ENCODE assay signal across 12 mouse cellular contexts in the genomic region with DNA sequence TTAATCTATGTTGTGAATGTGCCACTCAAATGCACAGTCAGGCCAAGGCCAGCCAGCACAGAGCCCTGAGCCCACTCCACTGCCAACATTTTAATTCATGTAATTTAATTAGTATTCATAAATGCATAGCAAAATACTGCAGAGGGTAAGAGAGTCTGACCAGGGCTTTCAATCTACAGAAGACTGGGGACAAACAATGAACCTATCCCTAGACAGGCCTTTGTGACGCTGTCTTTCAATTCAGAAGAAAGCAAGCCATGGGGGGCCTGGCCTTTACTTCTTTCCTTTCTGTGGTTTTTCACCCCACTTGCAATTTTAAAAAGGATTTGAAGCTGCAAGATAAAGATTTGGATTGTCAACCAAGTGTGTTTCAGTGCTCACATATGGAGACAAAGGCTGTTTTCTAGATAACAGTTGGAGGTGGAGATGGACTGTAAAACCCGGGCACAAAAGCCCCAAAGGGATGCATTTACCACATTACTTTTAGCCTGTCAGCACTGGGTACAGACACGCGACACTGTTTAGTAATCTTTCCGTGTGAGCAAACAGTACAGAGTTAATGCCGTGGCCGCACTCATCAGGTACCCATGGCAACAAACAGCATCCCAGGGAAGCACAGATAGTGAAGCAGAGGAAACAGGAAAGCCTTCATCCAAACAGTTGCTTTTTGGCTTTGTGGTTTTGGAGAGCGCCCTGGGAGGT. TPM values are rescaled to one million over a fixed set of nuclear protein-coding genes. Genes with fewer than 3 reads are reported as not detected.
DNase-seq lines count a peak whose midpoint lies in the region; ATAC-seq and TF ChIP-seq lines count a peak whose summit lies in the region.
"Had no signal": no experiment of that assay in that cellular context is flagged by ENCODE, and none has a peak within 500 bp of the region (broad histone marks: within the 10 kb centered on the region; RNA-seq: fewer than 3 reads in every experiment).

No protein-coding gene starts in this region.

- peak; percentile 12 to 16 for DNase-seq in layer of hippocampus, adult 2 months (ENCODE audit: low spot score in 2 of 2)
- no peak for DNase-seq in layer of hippocampus, adult 9-10 months (ENCODE audit: low spot score)
- peak; percentile 5 to 12 for DNase-seq in layer of hippocampus, postnatal 36 days
- no peak for DNase-seq in lung, postnatal 25 days (ENCODE audit: low spot score)
- no peak for DNase-seq in urinary bladder, adult 18-20 months (ENCODE audit: low spot score in 2 of 2)
- DNase-seq in thymus, postnatal 10 days (ENCODE audit: low spot score in 2 of 2), result no peak
- DNase-seq: B cell, adult 2 months; cerebellum, adult 11-12 months; gastrocnemius, postnatal 25 days had no signal

- H3K4me2 ChIP-seq in forebrain, embryonic 15.5 days (replicated peaks), result peak overlapping the region; percentile 5; the same call in 1 of the 2 replicates
- peak overlapping the region; percentile 21 for H3K4me2 ChIP-seq in neural tube, embryonic 15.5 days
- H3K4me2 ChIP-seq: lung, embryonic 15.5 days had no signal

- ATAC-seq in forebrain, embryonic 15.5 days (replicated peaks), result peak; percentile 92
- peak; percentile 91 for ATAC-seq in neural tube, embryonic 15.5 days (ENCODE audit: low FRiP score)

- H3K4me1 ChIP-seq in forebrain, embryonic 15.5 days, result peaks cover 16% of the 10 kb centered on the region
- H3K4me1 ChIP-seq in neural tube, embryonic 15.5 days, result peaks cover 13% of the 10 kb centered on the region
- H3K4me1 ChIP-seq: lung, embryonic 15.5 days had no signal

- H3K4me3 ChIP-seq in layer of hippocampus, adult 2 months, result no peak overlapping the region
- no peak overlapping the region for H3K4me3 ChIP-seq in forebrain, embryonic 15.5 days
- no peak overlapping the region for H3K4me3 ChIP-seq in neural tube, embryonic 15.5 days (replicated peaks)
- H3K4me3 ChIP-seq: lung, embryonic 15.5 days had no signal

- WGBS in forebrain, embryonic 15.5 days, result 9% methylated on average over 8 of the region's 8 CpGs
- 24% methylated on average over 8 of the region's 8 CpGs for WGBS in neural tube, embryonic 15.5 days

- no peak overlapping the region for H3K27ac ChIP-seq in layer of hippocampus, adult 2 months
- peak overlapping the region; percentile 69 for H3K27ac ChIP-seq in forebrain, embryonic 15.5 days (replicated peaks)
- H3K27ac ChIP-seq in neural tube, embryonic 15.5 days (replicated peaks), result peak overlapping the region; percentile 70
- H3K27ac ChIP-seq: lung, embryonic 15.5 days had no signal

- no peaks in the 10 kb centered on the region for H3K27me3 ChIP-seq in forebrain, embryonic 15.5 days
- H3K27me3 ChIP-seq in neural tube, embryonic 15.5 days (replicated peaks), result no peaks in the 10 kb centered on the region
- H3K27me3 ChIP-seq: lung, embryonic 15.5 days had no signal

- TF ChIP-seq CTCF in layer of hippocampus, adult 2 months (conservative IDR thresholded peaks at IDR 0.05), result no peak

- no peak overlapping the region for H3K9ac ChIP-seq in forebrain, embryonic 15.5 days (replicated peaks)
- no peak overlapping the region for H3K9ac ChIP-seq in neural tube, embryonic 15.5 days (replicated peaks)
- H3K9ac ChIP-seq: lung, embryonic 15.5 days had no signal

- no peaks in the 10 kb centered on the region for H3K9me3 ChIP-seq in forebrain, embryonic 15.5 days
- H3K9me3 ChIP-seq in neural tube, embryonic 15.5 days (replicated peaks), result no peaks in the 10 kb centered on the region
- H3K9me3 ChIP-seq: lung, embryonic 15.5 days had no signal

- peaks cover 10% of the 10 kb centered on the region; the same call in 1 of the 2 replicates for H3K36me3 ChIP-seq in forebrain, embryonic 15.5 days
- peaks cover 4% of the 10 kb centered on the region for H3K36me3 ChIP-seq in neural tube, embryonic 15.5 days

RNA-seq across cellular contexts. Expression of gene Fn1, which starts 38.3 kb away (rescaled TPM):
- 10 to 100 TPM; 38.7 to 53.6 TPM for total RNA-seq in layer of hippocampus, adult 2 months (2021)
- 28.2 and 32.8 TPM in 2 replicates for polyA plus RNA-seq in forebrain, embryonic 15.5 days (2015; fragmentation: Nextera tagmentation; extraction: Ambion mirVana)
- 10 to 100 TPM; 33.0 to 50.3 TPM for total RNA-seq in layer of hippocampus, postnatal 36 days (2021)
- polyA plus RNA-seq in neural tube, embryonic 15.5 days (2015; fragmentation: Nextera tagmentation; extraction: Ambion mirVana), result 27.1 and 51.2 TPM in 2 replicates

RNA-seq across cellular contexts. Expression of gene Atic, which starts 57.7 kb away (rescaled TPM):
- 10 to 100 TPM; 31.7 to 37.9 TPM for total RNA-seq in layer of hippocampus, adult 2 months (2021)
- 36.2 TPM in 2 replicates for polyA plus RNA-seq in forebrain, embryonic 15.5 days (2015; fragmentation: Nextera tagmentation; extraction: Ambion mirVana)
- 10 to 100 TPM; 32.1 to 34.6 TPM for total RNA-seq in layer of hippocampus, postnatal 36 days (2021)
- polyA plus RNA-seq in neural tube, embryonic 15.5 days (2015; fragmentation: Nextera tagmentation; extraction: Ambion mirVana), result 34.1 and 53.4 TPM in 2 replicates

Comparison
In these comparisons a context has a peak if more than half of its experiments do, and no peak if none do; other contexts are left out.
1. DNase-seq: peak in layer of hippocampus, adult 2 months (2 of 2) and layer of hippocampus, postnatal 36 days (2 of 2); none in layer of hippocampus, adult 9-10 months (single experiment), lung, postnatal 25 days (single experiment), urinary bladder, adult 18-20 months (0 of 2) and thymus, postnatal 10 days (0 of 2).